Mouse (Mus musculus) neural tube, embryonic 11.5 days (tissue): Measurements from ENCODE around the gene Ndufb8. TPM values are rescaled to one million over a fixed set of nuclear protein-coding genes. Genes with fewer than 3 reads are reported as not detected.
A peak's percentile ranks its signal among the peaks of the same experiment; 100 is the strongest.

Source experiments
- ATAC-seq: fragments of 200-750 bp; cut with Nextera tagmentation; 2 replicates; pipeline ENCODE4 v1.8.0; 2017; ENCODE audit warnings: moderate number of reproducible peaks, mild to moderate bottlenecking, moderate TSS enrichment, moderate library complexity; ENCODE audit not compliant: insufficient read depth, low FRiP score, low TSS enrichment
- DNase-seq: peaks from one replicate; pipeline ENCODE4 v3.0.0-alpha.2; 2015; ENCODE audit warnings: low spot score
- H3K27ac ChIP-seq: fragments of 300-500 bp; sonication (generic); 2 replicates; pipeline ENCODE4 v1.5.1; 2014; ENCODE audit warnings: low read depth, mild to moderate bottlenecking, low read length
- H3K27me3 ChIP-seq: fragments of 300-500 bp; sonication (generic); 2 replicates; pipeline ENCODE4 v1.6.1; 2014; ENCODE audit warnings: mild to moderate bottlenecking, low read length, mixed read lengths; ENCODE audit not compliant: control insufficient read depth, insufficient read depth
- H3K36me3 ChIP-seq: fragments of 300-500 bp; sonication (generic); 2 replicates; pipeline ENCODE4 v1.6.1; 2014; ENCODE audit warnings: mild to moderate bottlenecking, low read length, moderate library complexity, mixed read lengths; ENCODE audit not compliant: control insufficient read depth, insufficient read depth
- H3K4me1 ChIP-seq: fragments of 300-500 bp; sonication (generic); 2 replicates; pipeline ENCODE4 v1.6.1; 2014; ENCODE audit warnings: low read length, mixed read lengths; ENCODE audit not compliant: control insufficient read depth, insufficient read depth
- H3K4me2 ChIP-seq: fragments of 300-500 bp; sonication (generic); 2 replicates; pipeline ENCODE4 v1.6.1; 2014; ENCODE audit warnings: low read depth, mild to moderate bottlenecking, moderate library complexity
- H3K4me3 ChIP-seq: fragments of 300-500 bp; sonication (generic); 2 replicates; pipeline ENCODE4 v1.5.1; 2014; ENCODE audit warnings: low read depth, low read length
- H3K9ac ChIP-seq: fragments of 300-500 bp; sonication (generic); 2 replicates; pipeline ENCODE4 v1.6.1; 2014; ENCODE audit warnings: mild to moderate bottlenecking, low read length
- H3K9me3 ChIP-seq: fragments of 300-500 bp; sonication (generic); 2 replicates; pipeline ENCODE4 v1.6.1; 2016; ENCODE audit warnings: low read length; ENCODE audit not compliant: control insufficient read depth
- WGBS: fragments of 180-500 bp; shearing (Covaris S2); extraction: QIAGEN DNeasy Blood & Tissue Kit; methylation state at CpG from one replicate; pipeline ENCODE4 v1.1.7; 2014; 5-methylcytosine and 5-hydroxymethylcytosine counted together
- polyA plus RNA-seq: library from polyadenylated mRNA; unstranded; fragments of >200 nt; fragmentation: Nextera tagmentation; extraction: Ambion mirVana; gene quantifications from 2 replicates; pipeline ENCODE4 v1.2.1, GENCODE M21; 2014

Ndufb8 gene
- polyA plus RNA-seq, 1 experiment from 2014 or later = 556 TPM

GRCm38 (mm10) chr19:44519152-44519551 is 36.1 kb downstream of the Ndufb8 start:
- Histone ChIP-seq H3K27me3 (peaks cover 5% of the 10 kb centered on the region; the same call in 1 of the 2 replicates), H3K27ac (no peak overlapping the region), H3K9me3 (no peaks in the 10 kb centered on the region), H3K4me3 (no peak overlapping the region), H3K9ac (no peak overlapping the region), H3K4me2 (no peak overlapping the region), H3K36me3 (no peaks in the 10 kb centered on the region), H3K4me1 (peaks cover 14% of the 10 kb centered on the region)
- ATAC-seq (no peak), DNase-seq (peak; percentile 37)
- 14% methylated on average over 7 of the region's 7 CpGs for WGBS

GRCm38 (mm10) chr19:44517996-44518768 is 37.1 kb downstream of the Ndufb8 start:
- H3K4me1 ChIP-seq = peaks cover 15% of the 10 kb centered on the region
- H3K27me3 ChIP-seq = peaks cover 11% of the 10 kb centered on the region
- no peak overlapping the region for H3K27ac ChIP-seq
- ATAC-seq = no peak
- H3K4me3 ChIP-seq = no peak overlapping the region
- 56% methylated on average over 12 of the region's 12 CpGs for WGBS
- no peak for DNase-seq
- H3K36me3 ChIP-seq = no peaks in the 10 kb centered on the region
- H3K9me3 ChIP-seq = no peaks in the 10 kb centered on the region
- no peak overlapping the region for H3K9ac ChIP-seq
- no peak overlapping the region for H3K4me2 ChIP-seq

- H3K27me3 ChIP-seq = peaks cover 36% of the 10 kb centered on the region
- H3K9ac ChIP-seq = no peak overlapping the region
- H3K4me3 ChIP-seq = no peak overlapping the region
- H3K36me3 ChIP-seq = no peaks in the 10 kb centered on the region
- DNase-seq (no peak), ATAC-seq (no peak)
- no peaks in the 10 kb centered on the region for H3K9me3 ChIP-seq
- peaks cover 21% of the 10 kb centered on the region for H3K4me1 ChIP-seq
- 25% methylated on average over 6 of the region's 6 CpGs for WGBS
- H3K4me2 ChIP-seq = no peak overlapping the region
- no peak overlapping the region for H3K27ac ChIP-seq
These were observed 39.5 kb downstream of the Ndufb8 start for GRCm38 (mm10) chr19:44515769-44516168.

GRCm38 (mm10) chr19:44514521-44515451 is 40.5 kb downstream of the Ndufb8 start:
- Histone ChIP-seq H3K4me1 (peaks cover 21% of the 10 kb centered on the region), H3K36me3 (no peaks in the 10 kb centered on the region), H3K9me3 (no peaks in the 10 kb centered on the region), H3K4me3 (no peak overlapping the region), H3K9ac (no peak overlapping the region; the same call in 1 of the 2 replicates), H3K27ac (peak overlapping the region; percentile 5; the same call in 1 of the 2 replicates), H3K27me3 (peaks cover 42% of the 10 kb centered on the region), H3K4me2 (no peak overlapping the region)
- ATAC-seq (peak; percentile 65), DNase-seq (peak; percentile 48)
- WGBS = 5% methylated on average over 14 of the region's 14 CpGs

GRCm38 (mm10) chr19:44513921-44514482 is 41.2 kb downstream of the Ndufb8 start:
- Histone ChIP-seq H3K9me3 (no peaks in the 10 kb centered on the region), H3K4me2 (no peak overlapping the region; the same call in 1 of the 2 replicates), H3K36me3 (no peaks in the 10 kb centered on the region), H3K9ac (0 out of 2 replicates have a peak overlapping the region, but pooled peaks have one; percentile 2), H3K27ac (no peak overlapping the region), H3K4me3 (no peak overlapping the region), H3K27me3 (peaks cover 46% of the 10 kb centered on the region), H3K4me1 (peaks cover 21% of the 10 kb centered on the region)
- no peak for ATAC-seq
- DNase-seq = no peak
- 20% methylated on average over 7 of the region's 7 CpGs for WGBS

- Histone ChIP-seq H3K9me3 (no peaks in the 10 kb centered on the region), H3K9ac (no peak overlapping the region), H3K4me2 (no peak overlapping the region; the same call in 1 of the 2 replicates), H3K27me3 (peaks cover 51% of the 10 kb centered on the region), H3K27ac (no peak overlapping the region), H3K4me3 (no peak overlapping the region), H3K36me3 (no peaks in the 10 kb centered on the region), H3K4me1 (peaks cover 21% of the 10 kb centered on the region)
- ATAC-seq (no peak), DNase-seq (peak; percentile 18)
- WGBS = 14% methylated on average over 11 of the region's 11 CpGs
These were observed 42.0 kb downstream of the Ndufb8 start for GRCm38 (mm10) chr19:44513054-44513833.

- H3K4me1 ChIP-seq = peaks cover 21% of the 10 kb centered on the region
- 27% methylated on average over 5 of the region's 5 CpGs for WGBS
These were observed 42.6 kb downstream of the Ndufb8 start for GRCm38 (mm10) chr19:44512601-44513000.

More at GRCm38 (mm10) chr19:44512601-44513000, 42.6 kb downstream of the Ndufb8 start:
- H3K9ac ChIP-seq = no peak overlapping the region
- no peak overlapping the region for H3K4me2 ChIP-seq
- H3K27ac ChIP-seq = no peak overlapping the region
- H3K36me3 ChIP-seq = no peaks in the 10 kb centered on the region
- H3K27me3 ChIP-seq = peaks cover 51% of the 10 kb centered on the region
- H3K4me3 ChIP-seq = no peak overlapping the region
- no peaks in the 10 kb centered on the region for H3K9me3 ChIP-seq
- ATAC-seq (no peak), DNase-seq (no peak)
